Mouse (Mus musculus): ENCODE measurements at regions not wholly inside any gene's neighbourhood (a gene's known extent, or its start where the extent isn't known, plus 50 kb on each side); places are given as distances from the start of the nearest gene placed in this dataset.

- peak in 1 of 2 experiments; percentile 50 for DNase-seq (ENCODE audit: low spot score in 2 of 2)
These were observed 191.9 kb upstream of the C9orf72 start for GRCm38 (mm10) chr4:35417866-35418265.

GRCm38 (mm10) chr4:35413488-35413887, 187.5 kb upstream of the C9orf72 start:
- no peak for DNase-seq (ENCODE audit: low spot score in 2 of 2)

DNA sequence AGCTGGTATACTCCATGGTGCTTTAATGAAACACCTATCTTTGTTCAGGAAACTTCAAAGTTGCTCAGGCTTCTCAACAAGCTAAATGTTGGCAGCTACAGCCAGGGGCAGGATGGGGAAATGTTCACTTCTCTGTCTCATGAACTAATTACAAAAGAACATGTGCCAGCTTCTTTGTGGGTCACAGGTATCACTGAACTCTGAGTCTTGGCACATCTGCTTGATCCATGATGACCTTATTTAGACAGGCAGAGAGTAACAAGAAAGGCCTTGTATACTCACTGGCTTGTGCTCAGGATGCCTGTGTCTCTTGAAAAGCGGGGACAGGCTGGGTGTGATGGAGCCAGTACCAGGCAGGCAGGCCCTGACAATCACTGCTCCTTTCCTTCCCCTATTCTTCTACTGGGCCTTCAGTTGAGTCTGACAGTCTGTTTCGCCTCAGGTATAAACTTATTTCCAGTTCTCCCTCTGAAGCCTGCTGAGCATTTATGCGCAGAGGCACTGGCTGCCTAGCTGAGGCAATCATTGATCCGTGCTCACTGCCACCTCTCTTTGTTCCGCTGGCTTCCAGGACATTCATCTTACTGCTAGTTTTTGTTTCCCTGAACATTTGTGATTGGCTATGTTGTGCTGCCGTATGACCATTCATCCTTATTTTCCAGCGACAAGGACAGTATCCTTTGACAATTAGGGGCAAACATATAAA, 179.5 kb upstream of the C9orf72 start:
- DNase-seq (ENCODE audit: low spot score in 2 of 2): no peak

DNA sequence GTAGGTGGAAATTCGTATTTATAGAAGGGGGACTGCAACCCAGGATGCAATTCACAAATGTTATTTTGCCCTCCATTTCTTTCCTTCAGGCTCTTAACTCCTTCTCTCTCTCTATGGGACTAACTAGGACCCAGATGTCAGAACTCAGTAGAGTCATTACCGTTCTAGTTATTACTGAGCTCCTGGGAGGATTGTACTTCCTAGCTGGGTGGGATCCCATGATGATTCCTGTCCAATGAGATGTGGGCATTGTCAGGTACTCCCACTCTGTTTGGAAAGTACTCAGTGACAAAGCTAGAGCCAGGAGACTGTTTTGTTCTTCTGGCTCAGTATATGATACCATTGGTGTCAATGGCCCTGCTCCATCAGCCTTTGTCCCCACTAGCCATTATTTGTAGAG, 178.1 kb upstream of the C9orf72 start:
- DNase-seq (ENCODE audit: low spot score in 2 of 2): no peak

- DNase-seq (ENCODE audit: low spot score in 2 of 2): no peak
These were observed 177.6 kb upstream of the C9orf72 start for GRCm38 (mm10) chr4:35403594-35403993.

DNA sequence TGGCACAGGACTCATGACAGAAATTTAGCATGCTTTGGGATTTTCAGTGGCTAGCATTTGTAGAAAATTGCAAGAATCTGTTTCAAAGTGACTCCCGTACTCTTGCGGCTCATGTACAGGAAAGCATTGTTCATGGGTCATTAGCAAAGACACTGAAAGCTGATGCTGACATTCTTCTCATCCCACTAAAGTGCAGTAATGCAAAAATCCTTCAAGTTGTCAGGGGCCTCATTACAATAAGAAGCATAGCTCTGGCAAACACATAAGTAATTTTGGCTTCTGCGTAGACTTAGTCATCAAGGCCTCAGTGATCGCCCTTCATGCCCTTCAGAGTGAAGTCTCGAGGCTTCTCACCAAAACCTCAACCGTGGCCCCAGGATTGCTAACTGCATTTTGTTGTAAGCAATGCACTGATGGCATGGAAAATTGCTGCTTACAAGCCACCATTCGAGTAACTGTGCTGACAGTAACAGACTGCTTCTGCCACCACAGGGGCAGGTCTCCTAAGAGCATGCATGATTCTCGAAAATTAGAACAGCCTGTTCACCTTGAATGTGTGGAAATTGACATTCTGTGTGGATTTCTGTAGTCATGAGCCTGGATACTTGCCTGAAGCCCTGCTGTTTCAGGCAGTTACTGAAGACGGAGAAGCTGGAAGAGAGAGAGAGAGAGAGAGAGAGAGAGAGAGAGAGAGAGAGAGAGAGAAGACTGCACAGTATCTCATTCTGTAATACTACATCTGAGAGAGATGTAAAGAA, 176.6 kb upstream of the C9orf72 start:
- no peak for DNase-seq (ENCODE audit: low spot score in 2 of 2)

- no peak for DNase-seq (ENCODE audit: low spot score in 2 of 2)
These were observed 175.8 kb upstream of the C9orf72 start for GRCm38 (mm10) chr4:35401783-35402182.

DNA sequence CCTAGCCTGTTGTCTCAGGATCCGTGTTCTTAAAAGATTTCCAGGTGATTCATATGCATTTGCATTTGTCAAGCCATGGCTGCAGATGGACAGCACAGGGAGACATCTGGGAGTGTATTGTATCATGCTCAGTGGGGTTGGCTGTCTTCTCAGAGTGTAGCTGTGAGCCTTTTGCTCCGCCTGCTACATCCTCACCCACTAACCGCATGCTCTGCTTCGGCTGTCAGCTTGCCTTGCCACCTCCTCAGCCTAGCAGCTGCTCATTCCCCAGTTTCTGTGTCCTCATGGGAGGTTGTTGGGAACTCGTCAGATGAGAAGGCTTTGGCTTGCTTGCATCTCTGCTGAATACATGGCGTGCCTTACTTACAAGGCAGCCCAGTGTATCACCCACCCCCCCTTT, 174.5 kb upstream of the C9orf72 start:
- no peak for DNase-seq (ENCODE audit: low spot score in 2 of 2)

GRCm38 (mm10) chr4:35395583-35395877, 169.6 kb upstream of the C9orf72 start:
- no peak for DNase-seq (ENCODE audit: low spot score in 2 of 2)

DNA sequence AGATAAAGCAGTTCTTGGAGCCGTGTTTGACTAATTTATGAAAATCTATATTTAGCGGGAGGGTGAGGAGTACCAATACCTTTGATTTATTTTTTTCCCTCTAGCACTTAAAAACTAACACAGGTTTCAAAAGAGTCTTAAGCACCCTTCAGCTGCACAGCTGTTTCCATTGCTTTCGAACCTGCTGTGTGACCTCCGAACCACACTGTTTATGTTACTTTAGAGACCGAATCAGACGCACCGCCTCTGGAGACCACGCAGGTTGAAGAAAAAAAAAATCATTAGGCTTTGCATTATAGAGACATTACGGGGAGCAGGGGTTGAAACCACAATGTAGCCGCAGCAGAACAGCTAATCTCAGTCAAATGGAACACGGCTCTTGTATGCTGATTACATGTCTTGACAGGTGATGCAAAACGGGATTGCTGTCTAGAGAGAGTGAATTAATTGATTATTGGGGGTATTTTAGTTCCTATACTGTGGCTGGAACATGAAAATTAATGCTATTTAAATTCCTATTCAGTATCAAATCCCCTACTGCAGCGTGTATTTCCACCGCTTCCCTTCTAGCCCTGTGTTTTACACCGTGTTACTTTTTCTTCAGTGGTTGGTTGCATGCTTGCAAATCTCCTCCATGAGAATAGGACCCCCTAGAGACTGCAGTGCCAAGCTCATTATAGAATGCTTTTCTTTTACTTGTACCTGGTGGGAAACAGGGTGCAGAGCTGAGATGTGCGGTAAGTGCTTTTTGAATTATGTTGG, 169.0 kb upstream of the C9orf72 start:
- no peak for DNase-seq (ENCODE audit: low spot score in 2 of 2)

GRCm38 (mm10) chr4:35375791-35376190, 149.8 kb upstream of the C9orf72 start:
- no peak for DNase-seq (ENCODE audit: low spot score in 2 of 2)

- DNase-seq (ENCODE audit: low spot score in 2 of 2): no peak
These were observed 147.4 kb upstream of the C9orf72 start for GRCm38 (mm10) chr4:35373213-35373860.

DNA sequence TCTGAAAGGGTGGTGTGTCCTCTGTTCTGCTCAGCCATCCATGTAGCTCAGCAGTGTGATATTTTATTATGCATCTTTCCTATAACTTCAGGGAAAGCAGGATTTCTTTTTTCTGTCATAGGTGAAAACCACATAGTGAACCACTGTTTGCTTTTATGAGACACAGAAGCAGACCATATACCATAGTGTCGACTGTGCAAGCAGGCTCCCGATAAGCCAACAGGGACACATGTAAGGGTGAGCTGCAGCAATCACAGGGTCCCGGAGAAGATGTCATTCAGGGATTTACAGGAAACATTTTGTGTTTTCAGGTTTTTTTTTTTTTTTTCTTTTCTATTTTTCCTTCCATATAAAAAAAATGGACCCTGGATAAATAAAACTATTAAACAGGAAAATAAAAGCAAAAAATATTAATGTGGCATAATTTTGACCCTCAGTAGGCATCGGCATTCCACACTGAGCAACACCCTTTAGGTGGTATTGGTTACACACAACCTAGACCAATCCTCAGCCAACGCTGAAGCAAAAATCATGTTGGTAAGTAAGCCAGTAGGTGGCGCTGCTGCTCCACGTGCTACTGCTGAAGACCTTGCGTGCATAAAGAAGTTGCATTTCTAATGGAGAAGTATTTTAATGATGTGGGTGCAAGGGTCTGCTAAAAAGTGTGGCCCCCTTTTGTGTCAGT, 146.7 kb upstream of the C9orf72 start:
- peak; percentile 69 to 83 for DNase-seq (ENCODE audit: low spot score in 2 of 2)

DNA sequence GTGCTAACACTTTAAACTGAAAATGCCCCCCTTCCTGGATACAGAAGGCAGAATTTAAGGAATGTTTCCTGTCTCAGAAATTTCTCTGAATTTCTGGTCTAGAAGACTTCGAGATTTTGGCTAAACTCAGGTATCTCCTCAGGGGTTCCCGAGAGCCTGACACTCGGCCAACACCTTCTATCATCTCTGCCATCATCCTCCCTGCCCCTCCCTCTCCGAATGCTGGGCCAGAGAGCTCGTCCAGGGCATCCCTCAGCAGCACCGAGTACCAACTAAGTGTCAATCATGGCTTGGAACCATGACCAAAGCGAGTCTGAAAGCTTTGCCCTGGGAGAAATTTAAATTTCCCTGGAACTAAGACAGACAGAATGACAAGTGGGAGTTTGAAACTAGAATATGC, 138.2 kb upstream of the C9orf72 start:
- DNase-seq (ENCODE audit: low spot score in 2 of 2): no peak

DNA sequence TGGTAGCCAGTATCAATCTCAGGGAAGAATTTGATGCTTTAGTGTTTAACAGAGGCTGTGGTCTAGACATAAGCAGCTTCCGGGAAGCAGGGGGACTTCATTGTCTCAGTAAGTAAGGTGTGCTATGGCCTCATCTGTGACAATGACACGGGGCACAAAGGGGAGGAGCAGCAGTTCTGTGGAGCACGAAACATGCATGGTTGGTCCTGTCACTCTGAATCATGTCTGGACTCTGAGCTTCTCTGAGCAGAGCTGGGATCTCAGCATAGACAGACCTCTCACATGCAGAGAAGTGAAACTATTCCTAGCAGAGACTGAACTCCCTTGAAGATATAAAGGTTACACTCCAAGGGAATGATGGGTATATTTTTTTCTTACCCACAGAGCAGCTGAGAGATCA, 136.2 kb upstream of the C9orf72 start:
- no peak for DNase-seq (ENCODE audit: low spot score in 2 of 2)

DNA sequence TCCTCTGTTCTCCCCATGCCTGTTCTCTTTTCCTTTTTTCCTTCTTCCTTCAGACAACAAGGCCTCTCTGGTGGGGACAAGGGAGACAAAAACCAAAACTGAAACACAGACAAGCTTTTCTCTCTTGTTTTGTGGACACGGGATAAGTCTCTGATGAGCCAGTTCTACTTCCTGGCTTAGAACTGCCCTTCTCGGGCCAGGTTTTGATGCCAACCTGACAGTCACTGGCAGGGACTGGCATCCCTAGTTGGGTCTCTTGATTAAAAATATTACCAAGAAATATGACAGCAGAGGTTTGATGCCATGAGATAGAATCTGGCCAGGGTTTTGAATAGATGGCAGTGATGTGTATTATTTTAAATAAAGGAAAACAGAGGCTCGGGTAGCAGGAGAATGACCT, 133.4 kb upstream of the C9orf72 start:
- DNase-seq (ENCODE audit: low spot score in 2 of 2): no peak

GRCm38 (mm10) chr4:35356904-35357563, 131.1 kb upstream of the C9orf72 start:
- no peak for DNase-seq (ENCODE audit: low spot score in 2 of 2)

DNA sequence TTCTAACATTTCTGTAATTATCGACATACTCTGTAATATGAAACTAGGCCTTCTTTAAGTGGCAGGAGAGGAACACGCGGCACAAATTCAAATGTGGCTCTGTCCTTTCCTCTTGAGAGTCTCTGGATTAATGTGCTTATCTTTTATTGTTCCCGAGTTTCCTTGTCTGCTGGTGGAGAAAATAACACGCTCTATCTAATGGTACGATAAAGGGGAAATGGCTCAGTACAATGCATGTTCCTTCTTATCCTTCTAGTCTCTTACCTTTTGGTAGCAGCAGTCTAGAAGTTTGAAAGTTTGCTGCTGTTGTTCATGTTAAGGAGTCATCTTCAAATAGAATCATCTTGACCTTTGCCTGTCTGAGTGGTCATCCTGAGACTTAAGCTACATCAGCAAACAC, 130.1 kb upstream of the C9orf72 start:
- no peak for DNase-seq (ENCODE audit: low spot score in 2 of 2)

DNA sequence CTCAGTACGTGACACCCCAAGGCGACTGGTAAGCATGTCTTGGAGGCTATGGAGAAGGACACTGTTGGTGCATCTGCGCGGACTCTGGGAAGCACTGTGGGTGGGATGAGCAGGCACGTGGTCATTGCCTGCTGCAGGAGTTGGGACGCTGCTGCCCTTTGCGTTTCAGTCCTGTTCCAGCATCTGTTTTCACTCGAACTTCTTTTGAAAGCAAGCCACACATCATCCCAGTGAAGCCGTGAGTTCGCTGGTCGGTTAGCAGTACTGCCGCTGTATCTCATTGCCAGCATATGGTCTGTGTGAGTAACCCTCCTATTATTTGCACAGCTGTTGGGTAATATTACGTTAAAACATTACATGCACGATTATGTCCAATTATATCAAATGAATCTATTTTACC, 128.1 kb upstream of the C9orf72 start:
- no peak for DNase-seq (ENCODE audit: low spot score in 2 of 2)

DNA sequence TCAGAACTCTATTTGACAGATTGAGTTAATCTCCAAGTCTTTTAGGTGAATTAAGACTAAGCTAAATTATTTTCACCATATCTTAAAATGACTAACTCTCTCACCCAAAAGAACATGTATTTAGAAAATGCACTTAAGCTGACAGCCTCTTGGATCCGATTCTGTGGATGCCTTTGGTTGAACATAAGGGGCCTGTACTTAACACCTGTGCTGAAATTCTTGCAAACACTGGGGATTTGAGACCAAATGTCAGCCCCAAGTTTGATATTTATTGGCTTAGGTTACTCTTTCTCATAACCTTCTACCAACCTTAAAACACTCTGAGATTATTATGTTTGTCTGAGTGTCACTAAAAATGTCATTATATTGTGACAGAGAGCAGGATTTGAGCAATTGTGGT, 126.6 kb upstream of the C9orf72 start:
- no peak for DNase-seq (ENCODE audit: low spot score in 2 of 2)

- DNase-seq (ENCODE audit: low spot score in 2 of 2): no peak
These were observed 124.5 kb upstream of the C9orf72 start for GRCm38 (mm10) chr4:35350465-35350864.

Data from cerebellum, postnatal 4 days (tissue).